7 mouse cellular contexts compared by ENCODE assay signal in genomic region chr17:23679127-23679835, GRCm38 (mm10). TPM values are rescaled to one million over a fixed set of nuclear protein-coding genes. Genes with fewer than 3 reads are reported as not detected.
DNase-seq lines count a peak whose midpoint lies in the region; ATAC-seq lines count a peak whose summit lies in the region.

Cldn6 (plus strand) TSS chr17:23679249.

- peak within 1 kb of the TSS; percentile 45 for H3K4me2 ChIP-seq in liver, embryonic 11.5 days
- peak within 1 kb of the TSS; percentile 30 for H3K4me2 ChIP-seq in forebrain, embryonic 14.5 days (ENCODE audit: low read length)
- peak within 1 kb of the TSS; percentile 55 for H3K4me2 ChIP-seq in limb, embryonic 12.5 days
- peak within 1 kb of the TSS; percentile 42 for H3K4me2 ChIP-seq in stomach, embryonic 15.5 days

- ATAC-seq in liver, embryonic 11.5 days (replicated peaks; ENCODE audit: low FRiP score), result no peak
- no peak for ATAC-seq in forebrain, embryonic 14.5 days
- ATAC-seq in limb, embryonic 12.5 days (ENCODE audit: insufficient number of reproducible peaks, insufficient read depth, low FRiP score, low TSS enrichment, low read depth), result no peak
- no peak for ATAC-seq in stomach, embryonic 15.5 days (ENCODE audit: insufficient read depth, low FRiP score, low read depth)

- no peak within 1 kb of the TSS for H3K27ac ChIP-seq in liver, embryonic 11.5 days (ENCODE audit: low read depth, low read length)
- H3K27ac ChIP-seq in forebrain, embryonic 14.5 days (ENCODE audit: low read depth, low read length), result no peak within 1 kb of the TSS
- H3K27ac ChIP-seq in limb, embryonic 12.5 days, result no peak within 1 kb of the TSS
- peak within 1 kb of the TSS; percentile 64 for H3K27ac ChIP-seq in stomach, embryonic 15.5 days

- H3K36me3 ChIP-seq in liver, embryonic 11.5 days (ENCODE audit: control insufficient read depth, insufficient read depth, low read length), result no peaks in the 10 kb centered on the region
- no peaks in the 10 kb centered on the region for H3K36me3 ChIP-seq in forebrain, embryonic 14.5 days (ENCODE audit: control insufficient read depth, insufficient read depth, low read length)
- H3K36me3 ChIP-seq in limb, embryonic 12.5 days, result no peaks in the 10 kb centered on the region
- H3K36me3 ChIP-seq in stomach, embryonic 15.5 days, result no peaks in the 10 kb centered on the region

- H3K9me3 ChIP-seq in liver, embryonic 11.5 days (ENCODE audit: control insufficient read depth, low read length), result no peaks in the 10 kb centered on the region
- no peaks in the 10 kb centered on the region for H3K9me3 ChIP-seq in forebrain, embryonic 14.5 days (replicated peaks; ENCODE audit: control insufficient read depth, low read length)
- no peaks in the 10 kb centered on the region for H3K9me3 ChIP-seq in limb, embryonic 12.5 days
- no peaks in the 10 kb centered on the region for H3K9me3 ChIP-seq in stomach, embryonic 15.5 days

- 3% methylated on average over 38 of the region's 38 CpGs for WGBS in liver, embryonic 11.5 days
- WGBS in forebrain, embryonic 14.5 days, result 2% methylated on average over 38 of the region's 38 CpGs
- 2% methylated on average over 38 of the region's 38 CpGs for WGBS in limb, embryonic 12.5 days
- 3% methylated on average over 38 of the region's 38 CpGs for WGBS in stomach, embryonic 15.5 days

- H3K4me3 ChIP-seq in liver, embryonic 11.5 days (ENCODE audit: low read depth, low read length), result peak within 1 kb of the TSS; percentile 26
- H3K4me3 ChIP-seq in forebrain, embryonic 14.5 days (ENCODE audit: low read depth, low read length), result no peak within 1 kb of the TSS
- H3K4me3 ChIP-seq in limb, embryonic 12.5 days (replicated peaks), result peak within 1 kb of the TSS; percentile 36
- peak within 1 kb of the TSS; percentile 36 for H3K4me3 ChIP-seq in stomach, embryonic 15.5 days (replicated peaks)

- H3K27me3 ChIP-seq in liver, embryonic 11.5 days (replicated peaks; ENCODE audit: control insufficient read depth, insufficient read depth, low read length), result peaks cover 66% of the 10 kb centered on the region
- H3K27me3 ChIP-seq in forebrain, embryonic 14.5 days (replicated peaks; ENCODE audit: control insufficient read depth, insufficient read depth, low read length), result peaks cover 56% of the 10 kb centered on the region
- H3K27me3 ChIP-seq in limb, embryonic 12.5 days, result peaks cover 90% of the 10 kb centered on the region
- H3K27me3 ChIP-seq in stomach, embryonic 15.5 days (replicated peaks), result peaks cover 37% of the 10 kb centered on the region

- H3K9ac ChIP-seq in liver, embryonic 11.5 days (ENCODE audit: low read depth, low read length), result no peak within 1 kb of the TSS
- H3K9ac ChIP-seq in forebrain, embryonic 14.5 days (ENCODE audit: low read length), result no peak within 1 kb of the TSS; the same call in 1 of the 2 replicates
- no peak within 1 kb of the TSS for H3K9ac ChIP-seq in limb, embryonic 12.5 days (replicated peaks)
- no peak within 1 kb of the TSS for H3K9ac ChIP-seq in stomach, embryonic 15.5 days

- H3K4me1 ChIP-seq in liver, embryonic 11.5 days (replicated peaks; ENCODE audit: control insufficient read depth, insufficient read depth, low read length), result peaks cover 24% of the 10 kb centered on the region
- H3K4me1 ChIP-seq in forebrain, embryonic 14.5 days (ENCODE audit: control insufficient read depth, insufficient read depth, low read length), result peaks cover 20% of the 10 kb centered on the region
- peaks cover 55% of the 10 kb centered on the region for H3K4me1 ChIP-seq in limb, embryonic 12.5 days (replicated peaks)
- peaks cover 59% of the 10 kb centered on the region for H3K4me1 ChIP-seq in stomach, embryonic 15.5 days

- no peak for DNase-seq in liver, embryonic 11.5 days (ENCODE audit: low spot score)
- DNase-seq in liver, result no peak
- no peak for DNase-seq in forebrain, embryonic 14.5 days (ENCODE audit: low spot score)
- no peak for DNase-seq in urinary bladder, postnatal 36 days (ENCODE audit: low spot score in 2 of 2)
- no peak for DNase-seq in thymus, postnatal 14 days

RNA-seq across cellular contexts. Expression of gene Cldn6, which starts in this region (rescaled TPM):
- polyA plus RNA-seq in liver, embryonic 11.5 days (2014; fragmentation: Nextera tagmentation; extraction: Ambion mirVana), result 9.9 and 11.4 TPM in 2 replicates
- 0.24 and 0.25 TPM in 2 replicates for polyA plus RNA-seq in forebrain, embryonic 14.5 days (2014; fragmentation: Nextera tagmentation; extraction: Ambion mirVana)
- polyA plus RNA-seq in limb, embryonic 12.5 days (2016; fragmentation: Nextera tagmentation; extraction: Ambion mirVana), result 19.9 and 22.7 TPM in 2 replicates
- polyA plus RNA-seq in stomach, embryonic 15.5 days (2015; fragmentation: Nextera tagmentation; extraction: Ambion mirVana), result 92.7 and 122 TPM in 2 replicates
